Mouse (Mus musculus): Measurements from ENCODE around the gene Snrk.

Snrk gene

GRCm38 (mm10) chr9:122117112-122117616 is at the start of gene Snrk:
TSS of gene Snrk (plus strand) at chr9:122117266.
- DNase-seq (ENCODE audit: low read depth, low spot score): peak; percentile 60

DNA sequence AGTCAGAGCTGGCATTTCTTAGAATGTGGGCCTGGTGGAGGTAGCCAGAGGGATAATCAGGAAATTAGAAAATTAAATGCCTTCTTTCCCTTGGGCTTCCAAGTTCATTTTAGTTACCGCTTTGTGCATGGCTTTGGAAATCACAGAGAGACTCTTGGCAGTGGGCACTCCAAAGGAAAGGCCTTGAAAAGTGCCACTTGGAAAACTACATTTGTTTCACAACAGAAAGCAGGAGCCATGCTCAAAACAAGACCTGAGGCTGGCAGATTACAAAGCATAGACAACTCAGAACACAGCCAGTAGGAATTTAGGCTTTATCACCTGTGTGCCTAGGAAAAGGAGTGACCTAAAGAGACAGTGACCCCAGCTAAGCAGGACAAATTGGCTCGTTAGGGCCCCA is 49.4 kb upstream of the Snrk start:
- no peak for DNase-seq (ENCODE audit: low read depth, low spot score)

DNA sequence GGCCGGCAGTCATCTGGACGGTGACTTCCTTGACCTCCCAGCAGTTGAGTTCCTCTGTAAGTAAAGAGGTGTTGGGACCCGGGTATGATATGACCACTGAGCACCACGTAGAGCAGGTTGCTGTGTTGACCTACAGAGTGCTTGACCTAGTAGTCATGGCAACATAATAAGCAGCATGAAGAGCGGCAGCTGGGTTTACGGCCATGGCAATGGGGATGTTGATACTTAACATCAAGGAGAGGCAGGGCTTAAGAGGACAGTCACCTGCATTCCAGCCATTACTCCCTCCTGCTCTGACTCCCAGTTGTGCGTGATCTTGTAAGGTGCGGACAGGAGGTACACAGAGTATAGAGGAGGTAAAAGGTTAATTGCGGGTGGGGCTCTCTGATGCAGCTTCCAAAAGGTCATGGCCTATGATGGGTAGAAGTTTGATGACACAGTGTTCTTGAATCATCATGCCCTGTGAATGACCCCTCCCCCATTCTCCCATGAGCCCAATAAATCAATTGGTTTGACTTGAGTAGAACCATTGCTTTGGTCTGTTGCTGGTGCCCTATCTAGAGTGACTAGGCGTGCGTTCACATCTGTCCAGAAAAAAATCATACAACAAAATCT is 47.4 kb upstream of the Snrk start:
- DNase-seq (ENCODE audit: low read depth, low spot score): no peak

DNA sequence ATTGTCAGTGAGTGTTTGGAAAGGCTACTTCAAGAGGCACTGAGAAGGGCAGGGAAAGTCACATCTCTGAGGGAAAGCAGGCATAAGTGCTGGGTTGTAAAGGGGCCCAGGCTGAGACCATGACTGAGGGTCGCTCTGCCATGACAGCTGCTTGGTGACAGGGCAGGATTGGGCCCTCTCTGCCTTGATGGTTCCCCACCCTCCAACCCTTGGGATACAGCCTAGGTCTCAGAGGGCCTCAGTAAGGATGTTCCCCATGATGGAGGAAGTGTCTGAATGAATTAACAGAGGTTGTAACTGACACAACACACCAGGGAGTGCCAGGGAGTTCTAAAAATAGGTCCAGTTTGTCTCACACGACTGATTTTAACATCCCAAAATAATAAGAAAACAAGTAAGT is 43.1 kb upstream of the Snrk start:
- DNase-seq (ENCODE audit: low read depth, low spot score): no peak

DNA sequence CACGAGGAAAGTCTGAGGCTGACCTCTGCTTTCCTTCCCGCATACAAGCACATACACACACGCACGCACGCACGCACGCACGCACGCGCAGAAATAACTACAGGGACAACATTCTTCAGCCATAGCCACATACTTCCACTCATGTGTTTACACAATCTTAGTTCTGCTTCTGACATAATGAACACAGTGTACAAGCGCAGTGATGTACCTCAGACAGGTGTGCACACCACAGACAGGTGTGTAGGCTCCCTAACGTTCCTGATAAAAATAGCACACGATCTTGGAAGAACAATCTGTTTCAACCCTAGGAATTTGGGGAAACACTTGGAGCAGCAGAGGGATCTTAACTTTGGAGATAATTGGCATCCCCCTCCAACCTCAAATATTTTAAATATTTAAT is 42.5 kb upstream of the Snrk start:
- no peak for DNase-seq (ENCODE audit: low read depth, low spot score)

GRCm38 (mm10) chr9:122078456-122078855 is 38.6 kb upstream of the Snrk start:
- DNase-seq (ENCODE audit: low read depth, low spot score): peak; percentile 40

DNA sequence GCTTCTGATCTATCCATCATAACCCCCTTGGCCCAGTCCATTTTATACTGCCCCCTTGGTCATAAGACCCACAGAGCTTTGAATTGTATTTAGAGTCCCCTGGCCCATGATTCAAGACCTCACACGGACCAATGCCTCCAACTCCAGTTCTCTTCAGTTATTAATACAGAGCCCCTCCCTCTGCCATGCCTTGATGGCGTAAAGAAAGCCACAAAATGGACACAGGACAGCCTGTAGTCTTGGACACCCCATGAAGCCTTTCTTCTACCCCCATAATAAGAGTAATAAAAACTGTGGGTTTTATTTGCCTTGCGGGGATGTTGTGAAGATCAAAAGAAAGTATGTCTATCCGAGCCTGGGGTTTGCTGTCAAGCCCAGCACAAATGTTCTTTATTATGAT is 33.4 kb upstream of the Snrk start:
- DNase-seq (ENCODE audit: low read depth, low spot score): no peak

- DNase-seq (ENCODE audit: low read depth, low spot score): no peak
These were observed 32.9 kb upstream of the Snrk start for GRCm38 (mm10) chr9:122084175-122084574.

- no peak for DNase-seq (ENCODE audit: low read depth, low spot score)
These were observed 32.4 kb upstream of the Snrk start for GRCm38 (mm10) chr9:122084636-122085035.

DNA sequence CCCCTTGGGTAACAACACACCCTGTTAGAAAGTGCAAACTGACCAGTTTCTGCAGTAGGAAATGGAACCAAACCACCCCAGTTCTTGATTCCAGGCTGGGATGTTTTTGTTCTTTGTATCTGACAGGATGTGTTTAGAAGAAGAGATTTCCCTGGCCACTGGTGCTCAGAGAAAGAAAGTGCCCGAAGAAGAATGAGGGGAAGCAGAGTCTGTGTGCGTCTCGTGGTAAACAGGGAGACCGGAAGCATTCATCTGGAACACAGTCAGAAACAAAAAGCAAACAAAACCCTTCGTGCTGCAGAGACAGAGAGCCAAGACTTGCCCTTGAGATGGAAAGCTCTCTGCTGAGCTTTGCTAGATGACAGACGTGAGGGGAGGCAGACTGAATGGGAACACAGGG is 32.0 kb upstream of the Snrk start:
- DNase-seq (ENCODE audit: low read depth, low spot score): no peak

GRCm38 (mm10) chr9:122085550-122086205 is 31.4 kb upstream of the Snrk start:
- DNase-seq (ENCODE audit: low read depth, low spot score): no peak

DNA sequence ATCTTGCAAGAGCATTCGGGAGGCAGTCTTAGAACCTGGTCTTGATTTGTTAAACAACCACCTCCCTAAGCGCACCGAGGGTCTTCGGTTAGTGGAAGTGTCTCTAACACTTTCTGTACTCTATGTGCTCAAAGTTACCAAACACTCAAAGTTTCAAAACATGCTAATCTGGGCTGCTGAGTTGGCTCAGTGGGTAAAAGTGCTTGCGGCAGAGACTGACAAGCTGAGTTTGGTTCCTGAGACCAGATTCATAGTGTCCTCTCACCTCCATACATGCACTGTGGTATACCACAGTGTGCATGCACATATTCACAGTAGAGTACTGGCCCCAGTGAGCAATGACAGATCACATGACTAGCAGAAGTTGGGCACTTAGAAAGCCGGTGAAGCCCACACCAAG is 30.0 kb upstream of the Snrk start:
- no peak for DNase-seq (ENCODE audit: low read depth, low spot score)

DNA sequence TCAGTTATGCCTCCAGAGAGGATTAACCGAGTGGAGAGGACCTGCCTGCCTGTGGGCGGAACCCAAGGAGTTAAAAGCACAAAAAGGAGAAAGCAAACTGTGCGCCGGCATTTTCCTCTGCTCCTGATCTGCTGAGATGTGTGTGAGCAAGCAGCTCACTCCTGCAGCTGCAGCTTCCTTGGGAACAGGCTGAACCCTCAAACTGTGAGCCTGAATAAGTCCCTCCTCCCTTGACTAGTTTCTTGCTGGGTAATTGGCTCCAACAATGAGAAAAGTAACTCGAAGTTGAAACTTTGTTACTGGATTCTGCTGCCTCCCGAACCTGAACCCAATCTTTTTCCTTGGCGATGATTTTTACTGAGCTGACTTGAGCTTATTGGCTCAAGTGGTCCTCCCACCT is 25.9 kb upstream of the Snrk start:
- DNase-seq (ENCODE audit: low read depth, low spot score): no peak

DNA sequence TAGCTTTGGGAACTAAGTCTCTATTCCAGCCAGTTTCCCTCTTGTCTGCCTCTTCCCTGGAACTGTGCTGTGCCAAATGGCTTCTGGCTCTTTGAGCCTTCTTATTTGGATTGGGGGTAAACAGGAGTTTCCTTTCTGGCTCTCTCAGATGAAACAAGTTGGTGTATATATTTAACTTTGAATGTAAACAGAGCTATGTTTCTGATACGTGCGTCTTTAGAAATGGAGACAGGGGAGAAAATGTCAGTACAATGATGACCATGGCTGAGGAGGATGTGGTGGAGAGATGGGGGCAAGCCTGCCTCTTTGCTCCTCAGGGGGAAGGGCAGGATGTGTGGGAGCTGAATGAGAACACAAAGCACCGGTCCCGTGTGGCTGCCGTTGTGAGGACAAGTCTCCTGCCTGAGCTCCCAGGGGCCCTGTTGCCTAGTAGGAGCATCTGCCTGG is 25.3 kb upstream of the Snrk start:
- no peak for DNase-seq (ENCODE audit: low read depth, low spot score)

DNA sequence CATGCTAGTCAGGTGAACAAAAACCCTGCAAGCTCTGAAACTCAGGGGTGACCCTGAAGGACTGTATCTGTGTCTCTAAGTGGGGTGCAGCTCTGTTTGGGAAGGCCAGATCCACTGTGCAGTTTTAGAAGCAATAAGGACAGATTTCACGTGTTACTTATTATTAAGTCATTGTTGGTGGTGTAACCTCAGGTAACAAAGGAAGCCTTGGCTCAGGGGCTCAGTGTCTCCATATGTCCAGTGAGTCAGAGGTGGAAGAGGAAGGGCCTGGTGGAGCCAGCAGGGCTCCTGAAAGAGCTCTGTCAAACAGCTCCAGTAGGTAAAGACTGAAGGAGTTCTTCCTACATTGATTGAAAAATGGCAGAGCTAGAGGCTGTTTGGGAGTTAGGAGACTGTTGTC is 22.9 kb upstream of the Snrk start:
- DNase-seq (ENCODE audit: low read depth, low spot score): no peak

GRCm38 (mm10) chr9:122096822-122097511 is 20.1 kb upstream of the Snrk start:
- DNase-seq (ENCODE audit: low read depth, low spot score): no peak

DNA sequence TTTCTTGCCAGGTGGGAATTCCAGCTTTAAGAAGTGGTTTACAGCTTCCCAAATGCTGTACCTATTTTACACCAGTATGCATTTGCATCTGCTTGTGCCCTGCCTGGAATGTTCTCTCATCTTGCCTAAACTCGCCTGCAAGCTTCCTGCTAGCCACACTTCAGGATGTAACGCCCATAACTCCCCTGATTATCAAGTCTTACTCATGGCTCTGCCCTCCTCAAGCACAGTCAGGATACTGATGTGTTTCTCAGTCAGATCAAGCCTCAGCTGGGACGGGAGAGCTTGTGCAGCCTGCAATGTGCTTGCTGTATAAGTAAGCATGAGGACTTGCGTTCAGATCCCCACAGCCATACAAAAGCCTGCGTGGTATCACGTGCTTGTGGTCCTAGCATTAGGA is 19.5 kb upstream of the Snrk start:
- no peak for DNase-seq (ENCODE audit: low read depth, low spot score)

DNA sequence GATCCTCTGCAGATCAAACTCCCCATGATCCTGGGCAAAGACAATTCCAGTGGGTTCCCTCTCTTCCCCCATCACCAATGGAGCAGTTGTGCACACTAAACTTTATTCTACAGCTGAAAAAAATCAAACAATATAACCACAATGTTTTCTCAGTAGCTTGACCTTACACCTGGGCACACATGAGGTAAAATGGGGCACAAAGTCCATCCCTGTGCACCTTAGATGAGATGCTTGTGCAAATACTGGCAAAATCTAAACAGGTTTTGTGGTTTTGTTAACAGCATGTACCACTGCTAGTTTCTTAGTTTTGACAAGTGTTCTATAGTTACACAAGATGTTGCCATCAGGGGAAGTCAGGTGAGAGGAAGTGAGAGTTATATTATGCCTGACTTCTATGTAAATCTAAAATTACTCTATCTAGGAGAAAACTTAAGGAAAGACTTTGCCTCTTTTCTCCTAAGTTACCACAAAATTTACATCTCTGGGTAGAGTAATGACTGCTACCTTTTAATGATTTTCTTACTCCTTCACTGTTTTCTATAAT is 16.4 kb upstream of the Snrk start:
- no peak for DNase-seq (ENCODE audit: low read depth, low spot score)

- DNase-seq (ENCODE audit: low read depth, low spot score): no peak
These were observed 15.9 kb upstream of the Snrk start for GRCm38 (mm10) chr9:122101196-122101595.

GRCm38 (mm10) chr9:122103550-122104284 is 13.3 kb upstream of the Snrk start:
- no peak for DNase-seq (ENCODE audit: low read depth, low spot score)

DNA sequence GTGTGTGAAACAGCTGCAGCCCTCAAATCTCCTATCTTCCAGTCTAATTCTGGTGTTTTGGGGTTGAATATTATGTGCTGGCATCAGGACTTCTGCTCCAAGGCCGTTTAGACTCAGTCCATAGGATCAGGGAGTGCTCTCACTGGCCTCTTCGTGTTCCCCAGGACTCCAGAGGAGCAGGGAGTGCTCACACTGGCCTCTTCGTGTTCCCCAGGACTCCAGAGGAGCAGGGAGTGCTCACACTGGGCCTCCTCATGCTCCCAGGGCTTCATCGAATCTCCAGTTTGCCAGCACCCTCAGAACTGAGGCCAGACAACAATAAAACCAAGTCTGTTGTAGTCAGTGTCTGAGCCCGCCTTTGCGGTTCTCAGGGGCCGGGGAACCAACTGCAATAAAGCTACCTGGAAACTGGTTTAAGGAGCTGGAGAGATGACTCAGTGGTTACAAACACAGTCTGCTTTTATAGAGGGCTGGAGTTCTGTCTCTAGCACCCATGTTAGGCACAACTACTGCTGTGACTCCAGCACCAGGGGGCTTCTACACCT is 12.7 kb upstream of the Snrk start:
- DNase-seq (ENCODE audit: low read depth, low spot score): no peak
